Mouse (Mus musculus): ENCODE data around the gene Enpp5. TPM values are rescaled to one million over a fixed set of nuclear protein-coding genes. Genes with fewer than 3 reads are reported as not detected.
A peak's percentile ranks its signal among the peaks of the same experiment; 100 is the strongest.

Gene Enpp5
- polyA plus RNA-seq, 1 experiment: not detected

DNA sequence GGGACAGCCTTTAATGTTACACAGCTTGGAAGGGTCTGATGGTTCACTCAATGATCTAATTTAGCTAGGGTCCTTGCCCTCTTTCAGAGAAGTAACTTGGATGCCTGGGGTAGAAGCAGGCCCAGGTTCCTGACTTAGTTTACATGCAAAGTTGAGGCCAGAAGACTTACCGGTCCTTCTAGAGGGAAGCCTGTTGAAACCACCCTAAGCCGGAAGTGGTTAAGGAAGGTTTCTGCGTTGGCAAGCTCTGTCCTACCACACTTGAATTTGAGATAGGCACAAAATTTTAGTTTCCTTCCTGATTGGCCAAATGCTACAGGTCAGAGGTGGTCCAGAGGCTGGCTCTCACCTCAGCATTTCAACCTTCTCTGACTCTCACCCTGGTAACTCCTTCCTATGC is 9.6 kb downstream of the Enpp5 start:
- Histone ChIP-seq H3K27ac (ENCODE audit: insufficient read depth, low read depth, low read length) (no peak overlapping the region), H3K4me3 (ENCODE audit: insufficient read depth, low read length) (no peak overlapping the region), H3K4me1 (ENCODE audit: control insufficient read depth, insufficient read depth, low read length) (no peaks in the 10 kb centered on the region)
- no peak for TF ChIP-seq POLR2A (IDR thresholded peaks at IDR 0.05; ENCODE audit: borderline replicate concordance, low read depth, low read length)
- TF ChIP-seq CTCF (IDR thresholded peaks at IDR 0.05; ENCODE audit: low read depth, low read length): no peak

DNA sequence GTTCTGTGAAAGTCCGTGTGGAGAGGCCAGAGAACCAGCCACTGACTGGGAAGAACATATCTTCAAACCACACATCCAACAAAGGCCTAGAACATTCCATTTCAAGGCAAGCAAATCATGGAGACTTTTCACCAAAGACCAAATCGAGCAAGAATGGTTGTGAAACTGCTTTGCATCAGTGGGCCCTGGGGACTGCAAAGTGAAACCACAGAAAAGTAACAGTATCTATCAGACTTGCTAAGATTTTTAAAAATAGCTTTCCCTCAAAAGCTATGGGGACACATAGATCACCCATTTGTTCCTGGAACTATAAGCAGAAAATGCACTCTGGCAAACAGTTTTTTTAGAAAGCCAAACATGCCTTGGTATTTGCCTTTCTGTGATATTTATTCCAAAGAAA is 12.3 kb downstream of the Enpp5 start:
- Histone ChIP-seq H3K4me3 (ENCODE audit: insufficient read depth, low read length) (no peak overlapping the region), H3K27ac (ENCODE audit: insufficient read depth, low read depth, low read length) (no peak overlapping the region), H3K4me1 (ENCODE audit: control insufficient read depth, insufficient read depth, low read length) (no peaks in the 10 kb centered on the region)
- TF ChIP-seq CTCF (IDR thresholded peaks at IDR 0.05; ENCODE audit: low read depth, low read length): no peak
- no peak for TF ChIP-seq POLR2A (IDR thresholded peaks at IDR 0.05; ENCODE audit: borderline replicate concordance, low read depth, low read length)

DNA sequence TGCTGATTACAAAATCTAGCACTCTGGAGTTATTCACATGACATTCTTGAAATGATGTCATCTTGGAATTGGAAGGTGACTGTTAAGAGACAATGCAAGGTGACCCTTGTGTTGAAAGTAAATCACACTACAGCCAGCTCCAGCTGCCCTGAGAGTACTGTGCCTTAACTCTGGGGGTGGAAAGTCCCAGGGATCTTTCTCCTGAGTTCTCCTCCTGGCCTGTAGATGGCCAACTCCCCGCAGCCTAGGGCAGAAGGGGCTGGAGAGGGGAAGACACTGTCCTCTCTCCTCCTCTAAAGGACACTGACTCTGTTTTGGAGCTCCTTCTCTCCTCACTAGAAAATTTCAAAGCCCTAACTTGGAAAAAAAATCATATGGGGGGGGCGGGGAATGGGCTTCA is 12.9 kb downstream of the Enpp5 start:
- H3K4me3 ChIP-seq (ENCODE audit: insufficient read depth, low read length): no peak overlapping the region
- no peak overlapping the region for H3K27ac ChIP-seq (ENCODE audit: insufficient read depth, low read depth, low read length)
- no peaks in the 10 kb centered on the region for H3K4me1 ChIP-seq (ENCODE audit: control insufficient read depth, insufficient read depth, low read length)
- TF ChIP-seq POLR2A (IDR thresholded peaks at IDR 0.05; ENCODE audit: borderline replicate concordance, low read depth, low read length) (no peak), CTCF (IDR thresholded peaks at IDR 0.05; ENCODE audit: low read depth, low read length) (no peak)

DNA sequence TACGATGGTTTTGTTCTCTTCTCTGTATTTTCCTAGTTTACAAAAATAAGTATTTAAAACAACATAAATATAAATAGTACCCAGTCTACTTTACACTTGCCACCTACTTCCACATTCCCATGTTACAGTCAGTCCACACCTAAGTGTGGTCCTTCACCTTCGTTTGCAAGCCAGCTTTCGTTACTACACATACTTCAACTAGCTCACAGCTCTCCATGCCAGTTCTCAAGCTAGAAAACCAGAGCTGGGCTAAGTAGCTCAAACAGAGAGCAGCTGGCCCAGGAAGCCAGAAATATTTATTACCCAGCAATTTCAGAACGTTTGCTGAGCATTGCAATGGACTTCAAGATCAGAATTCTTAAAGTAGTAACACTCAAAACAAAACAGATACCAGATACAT is 21.9 kb downstream of the Enpp5 start:
- TF ChIP-seq POLR2A (IDR thresholded peaks at IDR 0.05; ENCODE audit: borderline replicate concordance, low read depth, low read length) (no peak), CTCF (IDR thresholded peaks at IDR 0.05; ENCODE audit: low read depth, low read length) (no peak)
- H3K4me1 ChIP-seq (ENCODE audit: control insufficient read depth, insufficient read depth, low read length): peaks cover 15% of the 10 kb centered on the region
- H3K27ac ChIP-seq (ENCODE audit: insufficient read depth, low read depth, low read length): no peak overlapping the region
- H3K4me3 ChIP-seq (ENCODE audit: insufficient read depth, low read length): no peak overlapping the region

DNA sequence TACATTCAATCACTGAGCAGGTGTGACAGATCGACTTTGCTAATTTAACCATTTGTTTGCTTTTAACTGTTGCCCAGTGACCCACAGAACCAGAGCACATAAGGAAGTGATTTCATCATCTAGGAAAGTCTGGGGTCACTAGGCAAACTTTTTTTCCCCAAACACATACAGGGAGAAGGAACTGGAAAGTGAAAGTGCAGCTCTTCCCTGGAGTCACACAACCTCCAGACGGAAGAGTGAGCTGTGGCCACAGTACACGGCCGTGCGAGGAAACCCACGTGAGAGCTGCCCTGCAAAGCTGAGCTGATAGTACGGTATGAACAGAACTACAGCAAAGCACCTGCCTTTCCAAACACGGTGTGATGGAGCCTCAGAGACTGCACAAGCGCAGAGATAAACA is 22.3 kb downstream of the Enpp5 start:
- Histone ChIP-seq H3K4me1 (ENCODE audit: control insufficient read depth, insufficient read depth, low read length) (peaks cover 15% of the 10 kb centered on the region), H3K4me3 (ENCODE audit: insufficient read depth, low read length) (peak overlapping the region; percentile 51), H3K27ac (ENCODE audit: insufficient read depth, low read depth, low read length) (peak overlapping the region; percentile 31; the same call in 1 of the 2 replicates)
- TF ChIP-seq POLR2A (IDR thresholded peaks at IDR 0.05; ENCODE audit: borderline replicate concordance, low read depth, low read length) (no peak), CTCF (IDR thresholded peaks at IDR 0.05; ENCODE audit: low read depth, low read length) (no peak)

DNA sequence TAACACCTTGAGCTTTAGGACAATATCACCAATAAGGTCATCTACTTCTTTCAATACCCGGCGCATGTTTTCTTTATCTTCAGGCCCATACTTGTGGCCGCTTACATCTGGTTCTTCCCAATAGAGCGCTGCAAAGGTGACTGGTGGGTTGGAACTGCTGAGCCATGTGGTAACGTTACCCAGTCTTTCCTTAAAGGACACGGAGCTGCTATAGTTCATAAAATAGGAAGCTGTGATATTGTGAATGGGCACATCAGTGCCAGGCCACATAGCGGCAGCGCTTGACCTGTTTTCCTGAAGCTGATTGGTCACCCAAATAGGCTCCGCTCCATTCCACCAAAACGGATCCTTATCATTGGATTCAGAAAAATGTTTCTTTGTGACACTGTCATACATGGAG is 23.3 kb downstream of the Enpp5 start:
- no peak overlapping the region for H3K27ac ChIP-seq (ENCODE audit: insufficient read depth, low read depth, low read length)
- H3K4me1 ChIP-seq (ENCODE audit: control insufficient read depth, insufficient read depth, low read length): peaks cover 17% of the 10 kb centered on the region
- H3K4me3 ChIP-seq (ENCODE audit: insufficient read depth, low read length): no peak overlapping the region
- TF ChIP-seq POLR2A (IDR thresholded peaks at IDR 0.05; ENCODE audit: borderline replicate concordance, low read depth, low read length) (no peak), CTCF (IDR thresholded peaks at IDR 0.05; ENCODE audit: low read depth, low read length) (no peak)

DNA sequence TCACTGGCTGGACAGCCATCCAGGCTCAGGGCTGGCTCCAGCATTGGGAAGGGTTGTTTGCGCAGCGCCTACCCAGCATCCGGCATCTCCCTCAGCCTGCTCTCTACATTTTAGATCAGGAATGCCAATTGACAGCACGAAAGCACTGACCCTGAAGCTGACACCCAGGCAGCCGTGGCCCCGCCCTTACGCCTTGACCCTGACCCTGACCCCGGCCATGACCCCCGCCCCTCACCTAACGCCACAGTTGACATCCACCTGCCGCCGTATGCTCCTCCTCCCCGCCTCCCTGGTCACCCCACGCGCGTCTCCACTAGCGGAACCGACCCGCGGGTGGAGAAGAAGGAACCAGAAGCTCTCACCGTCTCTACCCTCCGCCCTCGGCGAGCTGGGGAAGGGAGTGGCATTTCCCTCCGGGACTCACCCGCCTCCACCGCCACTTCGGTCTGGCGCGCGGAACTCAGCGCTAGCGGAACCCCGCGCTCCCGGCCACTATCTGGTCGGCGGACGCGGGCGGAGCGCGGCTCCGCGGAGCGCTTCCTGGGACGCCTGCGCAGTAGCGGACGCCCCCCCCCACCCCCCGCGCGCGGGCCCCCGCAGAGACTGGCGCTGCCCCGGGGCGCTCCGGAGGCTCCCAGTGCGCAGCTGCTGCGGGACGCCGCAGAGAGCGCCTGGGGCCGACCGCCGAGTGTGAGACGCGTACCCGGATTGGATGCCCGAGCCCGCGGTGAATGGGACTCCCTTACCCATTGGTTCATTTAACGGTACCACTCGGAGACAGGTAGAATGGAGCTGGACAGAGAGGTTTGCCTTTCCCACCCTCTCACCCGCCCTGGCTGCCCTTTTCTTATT is 26.9 kb downstream of the Enpp5 start, which contains the start of gene Enpp4:
TSS of gene Enpp4 (minus strand) at position 523 of the 852 bp plus-strand sequence.
- peak within 1 kb of the TSS; percentile 73 for H3K4me3 ChIP-seq (ENCODE audit: insufficient read depth, low read length)
- no peak within 1 kb of the TSS for H3K27ac ChIP-seq (ENCODE audit: insufficient read depth, low read depth, low read length)
- H3K4me1 ChIP-seq (ENCODE audit: control insufficient read depth, insufficient read depth, low read length): peaks cover 16% of the 10 kb centered on the region
- no peak for TF ChIP-seq CTCF (IDR thresholded peaks at IDR 0.05; ENCODE audit: low read depth, low read length)
- TF ChIP-seq POLR2A (IDR thresholded peaks at IDR 0.05; ENCODE audit: borderline replicate concordance, low read depth, low read length): no peak

DNA sequence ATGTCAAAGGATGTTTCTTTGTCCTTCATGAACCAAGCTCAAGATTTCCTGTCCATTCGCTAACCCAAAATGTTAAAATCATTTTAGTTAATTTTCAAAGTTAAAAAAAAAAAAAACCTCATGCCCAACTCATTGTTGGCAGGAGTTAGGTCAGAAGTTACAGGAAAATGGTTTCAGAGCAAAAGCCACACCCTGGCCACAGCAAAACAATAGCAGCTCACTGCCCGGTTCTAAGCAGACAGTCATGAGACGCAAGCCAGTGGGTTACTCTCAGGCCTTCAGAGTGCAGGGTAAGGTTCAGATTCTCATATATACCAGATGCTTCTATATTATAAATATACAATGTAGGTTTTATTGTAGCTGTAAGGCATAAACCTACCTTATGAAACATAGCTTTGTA is 29.7 kb downstream of the Enpp5 start:
- Histone ChIP-seq H3K27ac (ENCODE audit: insufficient read depth, low read depth, low read length) (no peak overlapping the region), H3K4me3 (ENCODE audit: insufficient read depth, low read length) (no peak overlapping the region), H3K4me1 (ENCODE audit: control insufficient read depth, insufficient read depth, low read length) (peaks cover 3% of the 10 kb centered on the region; the same call in 1 of the 2 replicates)
- TF ChIP-seq CTCF (IDR thresholded peaks at IDR 0.05; ENCODE audit: low read depth, low read length) (no peak), POLR2A (IDR thresholded peaks at IDR 0.05; ENCODE audit: borderline replicate concordance, low read depth, low read length) (no peak)

DNA sequence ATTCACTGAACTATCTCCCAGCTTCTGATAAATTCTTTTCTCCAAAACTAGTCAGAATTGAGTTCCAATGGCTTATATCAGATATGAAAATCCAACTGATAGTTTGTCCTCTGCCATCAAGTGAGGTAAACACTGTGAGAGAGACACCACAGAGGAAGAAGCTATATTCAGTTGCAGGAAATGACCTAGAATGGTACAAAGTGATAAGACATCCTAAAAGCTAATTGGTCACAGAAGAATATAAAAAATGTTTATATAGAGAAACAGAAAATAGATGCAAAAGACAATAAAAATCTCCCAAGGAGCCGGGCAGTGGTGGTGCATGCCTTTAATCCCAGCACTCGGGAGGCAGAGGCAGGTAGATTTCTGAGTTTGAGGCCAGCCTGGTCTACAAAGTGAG is 38.0 kb downstream of the Enpp5 start:
- Histone ChIP-seq H3K4me3 (ENCODE audit: insufficient read depth, low read length) (no peak overlapping the region), H3K27ac (ENCODE audit: insufficient read depth, low read depth, low read length) (no peak overlapping the region), H3K4me1 (ENCODE audit: control insufficient read depth, insufficient read depth, low read length) (no peaks in the 10 kb centered on the region)
- TF ChIP-seq CTCF (IDR thresholded peaks at IDR 0.05; ENCODE audit: low read depth, low read length) (no peak), POLR2A (IDR thresholded peaks at IDR 0.05; ENCODE audit: borderline replicate concordance, low read depth, low read length) (no peak)

DNA sequence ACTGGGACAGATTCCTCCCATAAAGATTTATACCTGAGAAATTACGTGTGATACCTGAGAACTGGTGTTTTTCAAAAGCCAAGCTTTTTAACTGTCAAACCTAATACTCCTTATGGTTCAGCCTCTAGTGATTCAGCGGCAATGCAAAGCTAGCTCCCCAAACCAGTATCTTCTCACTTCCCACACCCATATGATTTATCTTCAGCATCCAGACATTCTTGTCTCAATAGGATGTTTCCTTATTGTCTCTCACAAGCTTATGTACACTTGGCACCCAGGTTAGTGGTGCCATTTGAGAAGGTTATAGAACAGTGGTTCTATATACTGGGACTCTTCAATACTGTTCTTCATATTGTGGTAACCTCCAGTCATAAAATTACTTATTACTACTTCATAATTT is 39.1 kb downstream of the Enpp5 start:
- TF ChIP-seq POLR2A (IDR thresholded peaks at IDR 0.05; ENCODE audit: borderline replicate concordance, low read depth, low read length) (no peak), CTCF (IDR thresholded peaks at IDR 0.05; ENCODE audit: low read depth, low read length) (no peak)
- Histone ChIP-seq H3K4me1 (ENCODE audit: control insufficient read depth, insufficient read depth, low read length) (no peaks in the 10 kb centered on the region), H3K27ac (ENCODE audit: insufficient read depth, low read depth, low read length) (no peak overlapping the region), H3K4me3 (ENCODE audit: insufficient read depth, low read length) (no peak overlapping the region)

Measured in bone marrow macrophage, adult 2 months (primary cell).